Mouse (Mus musculus): ENCODE data around the gene Syk. TPM values are rescaled to one million over a fixed set of nuclear protein-coding genes. Genes with fewer than 3 reads are reported as not detected.
A peak's percentile ranks its signal among the peaks of the same experiment; 100 is the strongest.

The Syk gene
- polyA plus RNA-seq, 1 experiment from 2014 or later = 10.1 TPM

DNA sequence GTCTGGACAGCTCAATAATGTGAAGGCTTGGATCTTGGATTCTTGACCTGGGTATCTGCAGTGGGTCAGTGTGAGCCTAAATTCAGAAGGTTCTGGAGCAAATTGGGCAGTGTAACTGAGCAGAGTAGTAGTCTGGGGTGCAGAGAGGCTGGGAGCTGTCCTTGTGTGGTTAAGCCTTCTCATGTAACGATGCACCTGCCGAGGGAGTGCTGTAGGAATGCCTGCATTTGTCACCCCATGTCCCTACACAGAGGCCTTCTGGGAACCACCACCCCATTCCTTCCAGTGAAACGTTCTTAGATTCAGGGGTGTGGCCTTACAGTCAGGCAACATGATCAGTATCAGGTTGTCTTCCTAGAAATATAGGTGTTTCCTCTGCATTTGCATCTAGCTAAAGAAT, 30.3 kb downstream of the Syk start:
- H3K4me1 ChIP-seq (replicated peaks; ENCODE audit: control insufficient read depth, insufficient read depth, low read length) = peaks cover 8% of the 10 kb centered on the region; the same call in 1 of the 2 replicates
- no peak overlapping the region for H3K27ac ChIP-seq (ENCODE audit: low read depth, low read length)
- no peaks in the 10 kb centered on the region for H3K9me3 ChIP-seq (ENCODE audit: control insufficient read depth, low read length)
- no peak overlapping the region for H3K4me3 ChIP-seq (ENCODE audit: low read depth, low read length)
- no peak for DNase-seq (ENCODE audit: low spot score)
- no peak for ATAC-seq (replicated peaks; ENCODE audit: low FRiP score)
- H3K36me3 ChIP-seq (ENCODE audit: control insufficient read depth, insufficient read depth, low read length) = no peaks in the 10 kb centered on the region
- 73% methylated on average over 3 of the region's 3 CpGs for WGBS
- no peak overlapping the region for H3K9ac ChIP-seq (ENCODE audit: low read depth, low read length)
- no peaks in the 10 kb centered on the region for H3K27me3 ChIP-seq (replicated peaks; ENCODE audit: control insufficient read depth, insufficient read depth, low read length)
- no peak overlapping the region for H3K4me2 ChIP-seq

- peaks cover 5% of the 10 kb centered on the region for H3K4me1 ChIP-seq (replicated peaks; ENCODE audit: control insufficient read depth, insufficient read depth, low read length)
- H3K27ac ChIP-seq (ENCODE audit: low read depth, low read length) = no peak overlapping the region
- H3K4me2 ChIP-seq = no peak overlapping the region
- DNase-seq (ENCODE audit: low spot score) (no peak), ATAC-seq (replicated peaks; ENCODE audit: low FRiP score) (no peak)
- no peaks in the 10 kb centered on the region for H3K9me3 ChIP-seq (ENCODE audit: control insufficient read depth, low read length)
- H3K9ac ChIP-seq (ENCODE audit: low read depth, low read length) = no peak overlapping the region
- no peak overlapping the region for H3K4me3 ChIP-seq (ENCODE audit: low read depth, low read length)
- WGBS = 68% methylated on average over 4 of the region's 4 CpGs
- no peaks in the 10 kb centered on the region for H3K36me3 ChIP-seq (ENCODE audit: control insufficient read depth, insufficient read depth, low read length)
- H3K27me3 ChIP-seq (replicated peaks; ENCODE audit: control insufficient read depth, insufficient read depth, low read length) = no peaks in the 10 kb centered on the region
These were observed 32.1 kb downstream of the Syk start for GRCm38 (mm10) chr13:52615085-52615484.

GRCm38 (mm10) chr13:52617096-52617714, 34.2 kb downstream of the Syk start:
- Histone ChIP-seq H3K27ac (ENCODE audit: low read depth, low read length) (no peak overlapping the region), H3K36me3 (ENCODE audit: control insufficient read depth, insufficient read depth, low read length) (no peaks in the 10 kb centered on the region), H3K9me3 (ENCODE audit: control insufficient read depth, low read length) (no peaks in the 10 kb centered on the region), H3K4me2 (no peak overlapping the region), H3K4me3 (ENCODE audit: low read depth, low read length) (no peak overlapping the region), H3K27me3 (replicated peaks; ENCODE audit: control insufficient read depth, insufficient read depth, low read length) (no peaks in the 10 kb centered on the region), H3K9ac (ENCODE audit: low read depth, low read length) (no peak overlapping the region), H3K4me1 (replicated peaks; ENCODE audit: control insufficient read depth, insufficient read depth, low read length) (peaks cover 5% of the 10 kb centered on the region)
- ATAC-seq (replicated peaks; ENCODE audit: low FRiP score) = peak; percentile 85
- DNase-seq (ENCODE audit: low spot score) = no peak
- 53% methylated on average over 11 of the region's 11 CpGs for WGBS

DNA sequence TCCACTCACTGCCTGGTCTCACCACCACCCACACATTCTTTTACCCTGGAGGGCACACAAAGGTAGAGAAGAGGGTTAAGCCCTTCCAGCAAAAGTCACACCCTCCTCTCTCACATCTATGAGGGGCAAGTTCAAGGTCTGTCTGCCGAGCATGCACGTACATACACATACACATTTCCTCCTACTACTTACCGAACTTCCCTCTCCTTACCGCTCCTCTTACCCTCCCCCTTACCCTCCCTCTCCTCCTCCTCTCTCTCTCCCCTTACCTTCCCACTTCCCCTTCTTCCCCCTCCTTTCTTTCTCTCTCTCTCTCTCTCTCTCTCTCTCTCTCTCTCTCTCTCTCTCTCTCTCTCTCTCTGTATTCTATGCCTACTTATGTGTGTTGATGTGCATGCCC, 35.6 kb downstream of the Syk start:
- H3K27me3 ChIP-seq (replicated peaks; ENCODE audit: control insufficient read depth, insufficient read depth, low read length) = no peaks in the 10 kb centered on the region
- WGBS = 44% methylated on average over 4 of the region's 4 CpGs
- peaks cover 5% of the 10 kb centered on the region for H3K4me1 ChIP-seq (replicated peaks; ENCODE audit: control insufficient read depth, insufficient read depth, low read length)
- H3K9ac ChIP-seq (ENCODE audit: low read depth, low read length) = no peak overlapping the region
- no peaks in the 10 kb centered on the region for H3K36me3 ChIP-seq (ENCODE audit: control insufficient read depth, insufficient read depth, low read length)
- H3K27ac ChIP-seq (ENCODE audit: low read depth, low read length) = no peak overlapping the region
- no peak overlapping the region for H3K4me3 ChIP-seq (ENCODE audit: low read depth, low read length)
- H3K9me3 ChIP-seq (ENCODE audit: control insufficient read depth, low read length) = no peaks in the 10 kb centered on the region
- no peak for ATAC-seq (replicated peaks; ENCODE audit: low FRiP score)
- no peak for DNase-seq (ENCODE audit: low spot score)
- no peak overlapping the region for H3K4me2 ChIP-seq

DNA sequence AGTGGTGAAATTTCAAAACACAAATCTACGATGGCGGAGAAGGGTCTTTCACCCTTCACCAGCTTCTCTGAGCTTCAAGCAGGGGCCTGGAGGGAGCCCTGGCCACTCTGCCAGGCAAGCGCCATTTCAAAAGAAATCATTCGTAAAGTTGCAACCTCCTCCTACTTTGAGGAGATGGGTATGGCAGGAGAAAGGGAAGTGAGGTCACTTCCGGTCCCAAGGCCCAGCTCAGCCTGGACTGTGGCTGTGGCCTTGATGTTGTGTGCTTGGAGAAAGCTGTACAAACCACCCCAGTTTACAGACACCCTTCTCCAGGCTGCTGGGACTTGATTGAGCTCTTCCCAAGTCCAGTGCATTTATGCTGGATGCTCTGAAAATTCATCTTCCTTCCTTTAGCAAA, 36.5 kb downstream of the Syk start:
- Histone ChIP-seq H3K9me3 (ENCODE audit: control insufficient read depth, low read length) (no peaks in the 10 kb centered on the region), H3K9ac (ENCODE audit: low read depth, low read length) (no peak overlapping the region), H3K27ac (ENCODE audit: low read depth, low read length) (no peak overlapping the region), H3K27me3 (replicated peaks; ENCODE audit: control insufficient read depth, insufficient read depth, low read length) (no peaks in the 10 kb centered on the region), H3K4me2 (no peak overlapping the region), H3K4me3 (ENCODE audit: low read depth, low read length) (no peak overlapping the region), H3K4me1 (replicated peaks; ENCODE audit: control insufficient read depth, insufficient read depth, low read length) (peaks cover 5% of the 10 kb centered on the region), H3K36me3 (ENCODE audit: control insufficient read depth, insufficient read depth, low read length) (no peaks in the 10 kb centered on the region)
- 68% methylated on average over 5 of the region's 5 CpGs for WGBS
- no peak for ATAC-seq (replicated peaks; ENCODE audit: low FRiP score)
- DNase-seq (ENCODE audit: low spot score) = no peak

- Histone ChIP-seq H3K4me1 (replicated peaks; ENCODE audit: control insufficient read depth, insufficient read depth, low read length) (no peaks in the 10 kb centered on the region; the same call in 1 of the 2 replicates), H3K27me3 (replicated peaks; ENCODE audit: control insufficient read depth, insufficient read depth, low read length) (no peaks in the 10 kb centered on the region), H3K36me3 (ENCODE audit: control insufficient read depth, insufficient read depth, low read length) (no peaks in the 10 kb centered on the region), H3K4me2 (no peak overlapping the region), H3K9ac (ENCODE audit: low read depth, low read length) (no peak overlapping the region), H3K9me3 (ENCODE audit: control insufficient read depth, low read length) (no peaks in the 10 kb centered on the region), H3K27ac (ENCODE audit: low read depth, low read length) (no peak overlapping the region), H3K4me3 (ENCODE audit: low read depth, low read length) (no peak overlapping the region)
- peak; percentile 67 for DNase-seq (ENCODE audit: low spot score)
- WGBS = 62% methylated on average over 4 of the region's 4 CpGs
- no peak for ATAC-seq (replicated peaks; ENCODE audit: low FRiP score)
These were observed 41.1 kb downstream of the Syk start for GRCm38 (mm10) chr13:52624038-52624437.

DNA sequence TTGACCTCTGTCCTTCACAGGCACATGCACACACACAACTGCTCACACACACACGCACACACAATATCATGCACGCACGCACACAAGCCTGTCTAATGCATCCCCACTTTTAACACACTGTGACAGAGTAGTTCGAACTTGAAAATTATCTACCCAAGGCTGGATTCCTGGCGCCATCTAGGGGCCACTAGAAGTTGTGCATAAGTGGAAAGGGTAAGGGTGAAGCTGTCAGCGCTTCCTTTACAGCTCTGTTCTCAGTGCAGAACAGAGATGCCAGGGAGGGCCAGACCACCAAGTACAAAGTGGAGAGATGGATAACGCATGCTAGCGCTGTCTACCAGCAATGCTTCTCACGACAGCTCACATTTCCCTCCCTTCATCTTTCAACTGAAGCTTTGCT, 45.6 kb downstream of the Syk start:
- Histone ChIP-seq H3K9me3 (ENCODE audit: control insufficient read depth, low read length) (no peaks in the 10 kb centered on the region), H3K9ac (ENCODE audit: low read depth, low read length) (no peak overlapping the region), H3K27ac (ENCODE audit: low read depth, low read length) (no peak overlapping the region), H3K4me3 (ENCODE audit: low read depth, low read length) (no peak overlapping the region), H3K4me2 (no peak overlapping the region), H3K4me1 (replicated peaks; ENCODE audit: control insufficient read depth, insufficient read depth, low read length) (no peaks in the 10 kb centered on the region), H3K27me3 (replicated peaks; ENCODE audit: control insufficient read depth, insufficient read depth, low read length) (no peaks in the 10 kb centered on the region), H3K36me3 (ENCODE audit: control insufficient read depth, insufficient read depth, low read length) (no peaks in the 10 kb centered on the region)
- ATAC-seq (replicated peaks; ENCODE audit: low FRiP score) = no peak; the same call in 1 of the 2 replicates
- WGBS = 46% methylated on average over 9 of the region's 9 CpGs
- no peak for DNase-seq (ENCODE audit: low spot score)

DNA sequence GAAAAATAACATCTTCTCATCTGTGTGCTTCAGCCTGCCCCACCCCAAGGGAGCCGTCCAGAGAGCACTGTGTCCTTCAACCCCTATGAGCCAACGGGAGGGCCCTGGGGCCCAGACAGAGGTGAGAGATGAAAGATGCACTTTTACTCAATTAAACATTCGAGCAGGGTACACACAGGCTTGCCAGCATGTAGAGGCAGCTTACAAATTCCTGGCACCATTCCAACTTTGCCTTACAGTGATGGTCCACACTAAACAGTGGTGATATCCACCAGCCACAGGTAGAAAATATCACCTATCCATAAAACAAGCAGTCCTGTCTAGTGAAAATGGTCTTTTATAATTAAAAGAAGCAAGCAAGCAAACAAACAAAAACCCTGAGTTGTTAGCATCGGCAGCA, 48.7 kb downstream of the Syk start:
- H3K4me2 ChIP-seq = no peak overlapping the region
- no peak overlapping the region for H3K9ac ChIP-seq (ENCODE audit: low read depth, low read length)
- H3K4me1 ChIP-seq (replicated peaks; ENCODE audit: control insufficient read depth, insufficient read depth, low read length) = no peaks in the 10 kb centered on the region
- H3K27ac ChIP-seq (ENCODE audit: low read depth, low read length) = no peak overlapping the region
- no peak overlapping the region for H3K4me3 ChIP-seq (ENCODE audit: low read depth, low read length)
- no peaks in the 10 kb centered on the region for H3K9me3 ChIP-seq (ENCODE audit: control insufficient read depth, low read length)
- no peaks in the 10 kb centered on the region for H3K27me3 ChIP-seq (replicated peaks; ENCODE audit: control insufficient read depth, insufficient read depth, low read length)
- ATAC-seq (replicated peaks; ENCODE audit: low FRiP score) (no peak), DNase-seq (ENCODE audit: low spot score) (no peak)
- 71% methylated on average over 4 of the region's 4 CpGs for WGBS
- H3K36me3 ChIP-seq (ENCODE audit: control insufficient read depth, insufficient read depth, low read length) = no peaks in the 10 kb centered on the region

DNA sequence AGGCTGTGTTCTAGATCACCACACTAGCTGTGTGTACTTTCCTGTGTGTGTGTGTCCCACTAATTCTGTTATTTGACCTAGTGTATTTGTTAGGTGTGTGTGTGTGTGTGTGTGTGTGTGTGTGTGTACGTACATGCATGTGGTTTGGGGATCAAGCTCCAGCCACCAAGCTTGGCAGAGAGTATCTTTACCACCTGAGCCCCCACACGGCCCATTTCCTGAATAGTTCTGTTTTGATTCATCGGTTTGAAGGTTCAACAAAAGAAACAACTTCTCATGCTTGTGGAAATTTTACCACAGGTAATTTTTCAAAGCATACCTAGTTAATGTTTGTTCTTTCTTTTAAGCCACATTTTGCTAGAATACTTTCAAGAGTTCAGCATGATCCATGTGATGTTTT, 52.5 kb downstream of the Syk start:
- WGBS = 80% methylated on average over 3 of the region's 3 CpGs
- H3K9ac ChIP-seq (ENCODE audit: low read depth, low read length) = no peak overlapping the region
- H3K36me3 ChIP-seq (ENCODE audit: control insufficient read depth, insufficient read depth, low read length) = no peaks in the 10 kb centered on the region
- no peak for ATAC-seq (replicated peaks; ENCODE audit: low FRiP score)
- no peak overlapping the region for H3K4me3 ChIP-seq (ENCODE audit: low read depth, low read length)
- H3K27ac ChIP-seq (ENCODE audit: low read depth, low read length) = no peak overlapping the region
- no peaks in the 10 kb centered on the region for H3K27me3 ChIP-seq (replicated peaks; ENCODE audit: control insufficient read depth, insufficient read depth, low read length)
- no peak for DNase-seq (ENCODE audit: low spot score)
- H3K4me2 ChIP-seq = no peak overlapping the region
- H3K4me1 ChIP-seq (replicated peaks; ENCODE audit: control insufficient read depth, insufficient read depth, low read length) = no peaks in the 10 kb centered on the region
- no peaks in the 10 kb centered on the region for H3K9me3 ChIP-seq (ENCODE audit: control insufficient read depth, low read length)

Measured in liver, embryonic 11.5 days (tissue).